Mouse (Mus musculus) retina, postnatal 7 days (tissue): Measurements from ENCODE around the gene Dop1b.
"Not testable (repeated sequence)": the region's sequence is repeated elsewhere in the genome, so short reads cannot be mapped to it uniquely, and the experiment has no call there.

ENCODE experiments used
- DNase-seq: peaks from one replicate; pipeline ENCODE4 v3.0.0-alpha.2; 2012; ENCODE audit warnings: low read depth, low spot score

Gene Dop1b

GRCm38 (mm10) chr16:93751816-93752215 lies 40.1 kb downstream of the Dop1b start:
- DNase-seq: no peak

GRCm38 (mm10) chr16:93756622-93757021 lies 44.9 kb downstream of the Dop1b start:
- DNase-seq: no peak

- DNase-seq: no peak
Observed at GRCm38 (mm10) chr16:93763378-93763777, 51.7 kb downstream of the Dop1b start.

GRCm38 (mm10) chr16:93764597-93764996 lies 52.9 kb downstream of the Dop1b start:
- DNase-seq: no peak

- peak; percentile 28 for DNase-seq
Observed at GRCm38 (mm10) chr16:93766956-93767355, 55.3 kb downstream of the Dop1b start.

GRCm38 (mm10) chr16:93767548-93767947 lies 55.8 kb downstream of the Dop1b start:
- no peak for DNase-seq

GRCm38 (mm10) chr16:93769621-93770020 lies 57.9 kb downstream of the Dop1b start:
- DNase-seq: no peak

GRCm38 (mm10) chr16:93770271-93770926 lies 58.7 kb downstream of the Dop1b start:
- no peak for DNase-seq

- no peak for DNase-seq
Observed at GRCm38 (mm10) chr16:93774658-93775057, 63.0 kb downstream of the Dop1b start.

GRCm38 (mm10) chr16:93776468-93776867 lies 64.8 kb downstream of the Dop1b start:
- no peak for DNase-seq

- no peak for DNase-seq
Observed at GRCm38 (mm10) chr16:93777247-93777999, 65.7 kb downstream of the Dop1b start.

- DNase-seq: not testable (repeated sequence)
Observed at GRCm38 (mm10) chr16:93778393-93778792, 66.7 kb downstream of the Dop1b start.

- DNase-seq: no peak
Observed at GRCm38 (mm10) chr16:93779554-93779953, 67.8 kb downstream of the Dop1b start.

GRCm38 (mm10) chr16:93780660-93781479 lies 69.2 kb downstream of the Dop1b start:
- no peak for DNase-seq

GRCm38 (mm10) chr16:93784175-93784574 lies 72.5 kb downstream of the Dop1b start:
- DNase-seq: no peak

GRCm38 (mm10) chr16:93785805-93786204 lies 74.1 kb downstream of the Dop1b start:
- DNase-seq: peak; percentile 75

- DNase-seq: no peak
Observed at GRCm38 (mm10) chr16:93788388-93788787, 76.7 kb downstream of the Dop1b start.

GRCm38 (mm10) chr16:93788881-93789280 lies 77.2 kb downstream of the Dop1b start:
- DNase-seq: no peak

- no peak for DNase-seq
Observed at GRCm38 (mm10) chr16:93789971-93790755, 78.5 kb downstream of the Dop1b start.

- no peak for DNase-seq
Observed at GRCm38 (mm10) chr16:93792981-93793630, 81.4 kb downstream of the Dop1b start.

- no peak for DNase-seq
Observed at GRCm38 (mm10) chr16:93794845-93795244, 83.1 kb downstream of the Dop1b start.
